Mouse (Mus musculus) stomach, postnatal 0 days (tissue): ENCODE measurements around the gene Ntm.

ENCODE experiments used
- CTCF ChIP-seq: IDR thresholded peaks from 2 replicates; pipeline ENCODE4 v1.5.1; 2016; ENCODE audit warnings: antibody characterized with exemption, low read depth, mild to moderate bottlenecking, moderate library complexity
- EP300 ChIP-seq: optimal IDR thresholded peaks from 2 replicates; pipeline ENCODE3; 2016; ENCODE audit warnings: antibody characterized with exemption

DNA sequence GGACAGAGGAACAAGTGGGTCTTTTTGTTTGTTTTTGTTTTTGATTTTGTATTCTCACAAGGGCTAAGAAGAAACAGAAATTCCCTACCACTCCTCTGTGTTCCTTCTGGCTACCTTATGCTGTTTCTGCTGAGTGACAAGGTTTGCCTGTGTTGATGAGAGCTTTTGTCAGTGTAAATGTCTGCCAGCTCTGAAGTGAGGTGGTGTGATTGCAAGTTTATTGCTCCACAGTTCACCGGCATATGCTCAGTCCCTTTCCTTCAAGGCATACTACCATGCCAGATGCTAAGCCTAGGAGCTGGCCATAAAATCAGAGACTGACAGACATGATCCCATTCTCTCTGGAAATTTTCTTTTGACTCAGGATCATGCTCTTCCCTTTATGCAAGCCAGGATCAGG, 993.5 kb downstream of the Ntm start:
- TF ChIP-seq CTCF (no peak), EP300 (no peak)
